Mouse (Mus musculus): ENCODE results near the gene Mrps17. TPM values are rescaled to one million over a fixed set of nuclear protein-coding genes. Genes with fewer than 3 reads are reported as not detected.

Gene Mrps17
- polyA plus RNA-seq, 1 experiment, result 83.5 TPM

DNA sequence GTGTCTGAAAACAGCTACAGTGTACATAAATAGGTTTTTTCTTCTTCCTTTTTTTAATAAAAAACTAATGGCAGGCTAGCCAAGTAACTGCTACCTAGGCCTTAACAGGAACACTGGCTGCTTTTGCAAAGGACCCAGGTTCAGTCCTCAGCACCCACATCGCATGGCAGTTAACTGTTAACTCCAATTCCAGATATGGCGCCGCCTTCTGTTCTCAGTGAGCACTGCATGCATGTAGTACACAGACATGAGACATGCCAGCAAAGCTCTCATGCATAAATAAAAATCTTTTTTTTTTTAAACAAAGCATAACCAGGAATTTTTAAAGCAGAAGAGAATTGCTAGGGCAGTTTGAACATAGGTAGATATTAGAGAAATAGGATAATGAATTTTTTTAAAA is 4.9 kb downstream of the Mrps17 start:
- H3K27me3 ChIP-seq (ENCODE audit: control insufficient read depth, insufficient read depth, low read length), result no peaks in the 10 kb centered on the region
- H3K36me3 ChIP-seq (ENCODE audit: control insufficient read depth, insufficient read depth, low read length), result peaks cover 17% of the 10 kb centered on the region; the same call in 1 of the 2 replicates
- DNase-seq, result no peak
- no peak for TF ChIP-seq POLR2A (IDR thresholded peaks at IDR 0.05; ENCODE audit: control insufficient read depth, extremely low read depth, insufficient read depth, low read length, poor library complexity)
- TF ChIP-seq CTCF (IDR thresholded peaks at IDR 0.05; ENCODE audit: borderline replicate concordance, control insufficient read depth, extremely low read depth, insufficient read depth, low read length, poor library complexity), result no peak
- WGBS, result 91% methylated on average over 3 of the region's 3 CpGs
- H3K27ac ChIP-seq (ENCODE audit: control insufficient read depth, insufficient read depth, low read length), result no peak overlapping the region
- no peak overlapping the region for H3K4me3 ChIP-seq (ENCODE audit: control insufficient read depth, insufficient read depth, low read length)
- peaks cover 6% of the 10 kb centered on the region for H3K4me1 ChIP-seq (replicated peaks; ENCODE audit: control insufficient read depth, insufficient read depth, low read length)

DNA sequence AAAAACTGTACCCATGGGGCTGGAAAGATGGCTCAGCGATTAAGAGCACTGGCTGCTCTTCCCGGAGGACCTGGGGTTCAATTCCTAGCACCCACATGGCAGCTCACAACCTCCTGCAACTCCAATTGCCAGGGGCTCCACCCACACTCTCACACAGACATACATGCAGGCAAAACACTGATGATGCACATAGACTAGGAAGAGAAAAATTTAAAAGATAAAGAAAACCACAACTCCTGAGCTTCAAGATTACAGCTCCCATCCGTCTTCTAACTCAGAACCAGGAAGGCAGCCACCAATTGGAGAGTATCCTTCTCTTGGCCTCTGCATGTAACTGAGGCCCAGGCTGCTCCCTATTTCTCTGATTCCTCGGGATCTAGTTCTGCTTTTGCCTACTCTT is 9.0 kb downstream of the Mrps17 start:
- no peak for DNase-seq
- Histone ChIP-seq H3K4me3 (ENCODE audit: control insufficient read depth, insufficient read depth, low read length) (no peak overlapping the region), H3K27me3 (ENCODE audit: control insufficient read depth, insufficient read depth, low read length) (no peaks in the 10 kb centered on the region), H3K27ac (ENCODE audit: control insufficient read depth, insufficient read depth, low read length) (no peak overlapping the region), H3K36me3 (ENCODE audit: control insufficient read depth, insufficient read depth, low read length) (peaks cover under 1% of the 10 kb centered on the region; the same call in 1 of the 2 replicates), H3K4me1 (replicated peaks; ENCODE audit: control insufficient read depth, insufficient read depth, low read length) (peaks cover 9% of the 10 kb centered on the region)
- WGBS, result 30% methylated on average over 4 of the region's 4 CpGs
- TF ChIP-seq CTCF (IDR thresholded peaks at IDR 0.05; ENCODE audit: borderline replicate concordance, control insufficient read depth, extremely low read depth, insufficient read depth, low read length, poor library complexity) (no peak), POLR2A (IDR thresholded peaks at IDR 0.05; ENCODE audit: control insufficient read depth, extremely low read depth, insufficient read depth, low read length, poor library complexity) (no peak)

DNA sequence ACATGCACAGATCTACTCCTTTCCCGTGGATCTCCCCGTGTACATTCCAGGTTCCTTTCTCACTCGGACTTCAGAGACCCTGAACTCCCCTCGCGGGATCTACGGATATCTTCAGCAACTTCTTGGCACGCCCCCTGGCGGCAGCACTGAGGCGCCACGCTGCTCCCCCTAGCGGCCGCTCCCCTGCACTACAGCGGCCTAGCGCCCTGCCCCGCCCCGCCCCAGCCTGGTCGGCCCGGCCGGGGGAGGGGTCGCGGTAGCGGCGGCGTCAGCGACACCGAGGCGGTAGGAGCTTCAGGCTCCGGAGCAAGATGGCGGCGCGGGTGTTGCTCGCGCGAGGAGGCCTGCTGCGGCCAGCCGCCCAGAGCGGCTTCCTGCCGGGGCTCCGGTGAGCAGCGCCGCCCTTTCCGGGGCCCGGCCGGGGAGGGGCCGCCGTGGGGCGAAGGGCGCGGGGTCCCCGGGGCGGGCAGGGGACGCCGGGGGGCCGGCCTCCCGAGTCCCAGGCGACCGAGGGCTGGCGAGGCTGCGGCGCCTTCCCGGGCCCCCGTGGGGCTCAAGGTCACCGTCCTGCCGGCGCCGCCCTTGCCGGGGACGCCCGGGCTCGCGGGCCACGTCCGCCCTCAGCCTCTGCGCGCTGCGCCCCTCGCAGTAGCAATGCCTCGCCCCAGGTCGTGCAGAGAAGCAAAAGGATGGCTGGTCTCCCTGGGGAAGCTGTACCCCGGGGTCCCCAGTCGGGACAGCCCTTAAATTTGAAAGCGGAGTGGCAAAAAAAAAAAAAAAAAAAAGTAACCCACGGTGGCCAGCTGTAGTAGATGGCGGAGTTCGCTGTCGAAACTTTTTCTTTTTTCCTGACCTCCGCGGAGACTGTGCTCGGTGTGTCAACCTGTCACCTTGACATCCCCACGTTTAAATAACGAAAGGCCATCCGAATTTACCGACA is 9.8 kb downstream of the Mrps17 start, which contains the start of gene Nipsnap2:
TSS of gene Nipsnap2 (plus strand) at position 230 of the 940 bp plus-strand sequence.
- Histone ChIP-seq H3K4me1 (replicated peaks; ENCODE audit: control insufficient read depth, insufficient read depth, low read length) (peaks cover 9% of the 10 kb centered on the region), H3K36me3 (ENCODE audit: control insufficient read depth, insufficient read depth, low read length) (no peaks in the 10 kb centered on the region), H3K27ac (ENCODE audit: control insufficient read depth, insufficient read depth, low read length) (peak within 1 kb of the TSS; percentile 17; the same call in 1 of the 2 replicates), H3K4me3 (ENCODE audit: control insufficient read depth, insufficient read depth, low read length) (peak within 1 kb of the TSS; percentile 67), H3K27me3 (ENCODE audit: control insufficient read depth, insufficient read depth, low read length) (no peaks in the 10 kb centered on the region)
- DNase-seq, result peak; percentile 94
- TF ChIP-seq POLR2A (IDR thresholded peaks at IDR 0.05; ENCODE audit: control insufficient read depth, extremely low read depth, insufficient read depth, low read length, poor library complexity) (peak; percentile 91), CTCF (IDR thresholded peaks at IDR 0.05; ENCODE audit: borderline replicate concordance, control insufficient read depth, extremely low read depth, insufficient read depth, low read length, poor library complexity) (peak; percentile 100)
- WGBS, result under 1% methylated on average over 90 of the region's 93 CpGs

GRCm38 (mm10) chr5:129725774-129726392 is 10.6 kb downstream of the Mrps17 start:
- Histone ChIP-seq H3K36me3 (ENCODE audit: control insufficient read depth, insufficient read depth, low read length) (no peaks in the 10 kb centered on the region), H3K27me3 (ENCODE audit: control insufficient read depth, insufficient read depth, low read length) (no peaks in the 10 kb centered on the region), H3K4me1 (replicated peaks; ENCODE audit: control insufficient read depth, insufficient read depth, low read length) (peaks cover 9% of the 10 kb centered on the region), H3K4me3 (ENCODE audit: control insufficient read depth, insufficient read depth, low read length) (peak overlapping the region; percentile 67), H3K27ac (ENCODE audit: control insufficient read depth, insufficient read depth, low read length) (no peak overlapping the region; the same call in 1 of the 2 replicates)
- DNase-seq, result peak; percentile 13
- no peak for TF ChIP-seq CTCF (IDR thresholded peaks at IDR 0.05; ENCODE audit: borderline replicate concordance, control insufficient read depth, extremely low read depth, insufficient read depth, low read length, poor library complexity)
- no peak for TF ChIP-seq POLR2A (IDR thresholded peaks at IDR 0.05; ENCODE audit: control insufficient read depth, extremely low read depth, insufficient read depth, low read length, poor library complexity)
- 38% methylated on average over 7 of the region's 7 CpGs for WGBS

GRCm38 (mm10) chr5:129726784-129727183 is 11.5 kb downstream of the Mrps17 start:
- WGBS, result 96% methylated on average over 3 of the region's 3 CpGs
- Histone ChIP-seq H3K27ac (ENCODE audit: control insufficient read depth, insufficient read depth, low read length) (no peak overlapping the region), H3K4me3 (ENCODE audit: control insufficient read depth, insufficient read depth, low read length) (no peak overlapping the region), H3K36me3 (ENCODE audit: control insufficient read depth, insufficient read depth, low read length) (no peaks in the 10 kb centered on the region), H3K27me3 (ENCODE audit: control insufficient read depth, insufficient read depth, low read length) (no peaks in the 10 kb centered on the region), H3K4me1 (replicated peaks; ENCODE audit: control insufficient read depth, insufficient read depth, low read length) (peaks cover 9% of the 10 kb centered on the region)
- TF ChIP-seq CTCF (IDR thresholded peaks at IDR 0.05; ENCODE audit: borderline replicate concordance, control insufficient read depth, extremely low read depth, insufficient read depth, low read length, poor library complexity) (no peak), POLR2A (IDR thresholded peaks at IDR 0.05; ENCODE audit: control insufficient read depth, extremely low read depth, insufficient read depth, low read length, poor library complexity) (no peak)
- no peak for DNase-seq

DNA sequence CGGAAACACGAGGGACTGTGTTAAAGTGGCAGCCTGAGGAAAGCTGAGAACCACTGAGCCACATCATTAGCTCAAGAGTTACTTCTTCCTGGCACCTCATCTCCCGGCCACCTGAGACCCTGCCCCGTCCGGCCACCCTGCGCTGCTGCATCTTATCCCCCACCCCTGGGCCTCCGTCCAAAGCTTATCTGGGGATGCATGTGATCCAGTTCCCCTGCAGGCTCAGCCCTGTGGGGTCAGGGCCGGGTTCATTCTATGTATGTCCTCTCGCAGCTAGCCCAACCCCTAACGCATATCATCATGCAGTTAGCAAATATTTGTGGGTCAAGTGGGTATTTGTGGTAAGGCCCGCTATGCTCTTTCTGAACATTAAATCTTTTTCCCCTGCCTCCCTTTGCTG is 14.0 kb downstream of the Mrps17 start:
- DNase-seq, result no peak
- WGBS, result 88% methylated on average over 11 of the region's 11 CpGs
- peaks cover 3% of the 10 kb centered on the region for H3K4me1 ChIP-seq (replicated peaks; ENCODE audit: control insufficient read depth, insufficient read depth, low read length)
- H3K36me3 ChIP-seq (ENCODE audit: control insufficient read depth, insufficient read depth, low read length), result no peaks in the 10 kb centered on the region
- TF ChIP-seq POLR2A (IDR thresholded peaks at IDR 0.05; ENCODE audit: control insufficient read depth, extremely low read depth, insufficient read depth, low read length, poor library complexity) (no peak), CTCF (IDR thresholded peaks at IDR 0.05; ENCODE audit: borderline replicate concordance, control insufficient read depth, extremely low read depth, insufficient read depth, low read length, poor library complexity) (no peak)
- H3K4me3 ChIP-seq (ENCODE audit: control insufficient read depth, insufficient read depth, low read length), result no peak overlapping the region
- no peaks in the 10 kb centered on the region for H3K27me3 ChIP-seq (ENCODE audit: control insufficient read depth, insufficient read depth, low read length)
- no peak overlapping the region for H3K27ac ChIP-seq (ENCODE audit: control insufficient read depth, insufficient read depth, low read length)

Measured in thymus, adult 2 months (tissue).